Mouse (Mus musculus): Measurements from ENCODE around the gene Usp30.

Gene Usp30

GRCm38 (mm10) chr5:114047182-114047581 lies 18.1 kb upstream of the Usp30 start:
- POLR2A ChIA-PET = interaction anchor here in 2 of 4 experiments (0.6 to 2.0 kb wide), 20 partner anchors 15 to 543 kb away, joined by 3 to 11 read pairs (median 3); partner anchors contain the start of gene Alkbh2 (in 1 of the 2)
- CTCF ChIA-PET = interaction anchor here (0.6 to 6.8 kb wide), 90 partner anchors 10 to 812 kb away, joined by 3 to 67 read pairs (median 4); partner anchors contain the start of genes Alkbh2 (in 1 of the 4), Iscu (in 1 of the 4), Sart3 (in 1 of the 4) and Ung (in 1 of the 4)

GRCm38 (mm10) chr5:114048731-114049308 lies 16.4 kb upstream of the Usp30 start:
- CTCF ChIA-PET = interaction anchor here (0.6 to 6.8 kb wide), 8 partner anchors 17 to 260 kb away, joined by 3 to 67 read pairs (median 17); partner anchors contain the start of gene Ung (in 1 of the 4)
- POLR2A ChIA-PET = interaction anchor here in 2 of 4 experiments (0.6 to 0.9 kb wide), 2 partner anchors 82 to 104 kb away, joined by 3 read pairs; partner anchors contain the start of gene Ung (in 1 of the 2)

GRCm38 (mm10) chr5:114052246-114052761 lies 13.0 kb upstream of the Usp30 start:
- POLR2A ChIA-PET = interaction anchor here in 3 of 4 experiments (0.6 to 1.5 kb wide), 10 partner anchors 8 to 142 kb away, joined by 3 to 5 read pairs (median 3); no protein-coding TSS in a partner anchor
- CTCF ChIA-PET = interaction anchor here (0.5 to 3.0 kb wide), 52 partner anchors 8 to 1161 kb away, joined by 3 to 16 read pairs (median 4); no protein-coding TSS in a partner anchor

GRCm38 (mm10) chr5:114057129-114057731 lies 8.0 kb upstream of the Usp30 start:
- POLR2A ChIA-PET = interaction anchor here in 1 of 4 experiments (1.1 kb wide), 1 partner anchor 8 kb away, joined by 3 read pairs; the partner anchor contains the start of gene Usp30
- CTCF ChIA-PET = no interaction called here

- POLR2A ChIA-PET = interaction anchor here in 2 of 4 experiments (0.5 to 0.7 kb wide), 2 partner anchors 45 to 1021 kb away, joined by 3 to 4 read pairs; no protein-coding TSS in a partner anchor
- CTCF ChIA-PET = interaction anchor here (0.6 to 3.1 kb wide), 8 partner anchors 9 to 310 kb away, joined by 3 to 16 read pairs (median 4); no protein-coding TSS in a partner anchor
Measured at GRCm38 (mm10) chr5:114061675-114062074, 3.6 kb upstream of the Usp30 start.

GRCm38 (mm10) chr5:114063958-114064357 lies 1.3 kb upstream of the Usp30 start:
- ChIA-PET CTCF (interaction anchor here in 1 of 4 experiments (0.7 kb wide), 1 partner anchor 750 kb away, joined by 3 read pairs; no protein-coding TSS in a partner anchor), POLR2A (interaction anchor here in 2 of 4 experiments (0.6 to 1.5 kb wide), 3 partner anchors 17 to 67 kb away, joined by 3 to 5 read pairs (median 3); no protein-coding TSS in a partner anchor)

GRCm38 (mm10) chr5:114066601-114067000 lies 1.3 kb downstream of the Usp30 start:
- ChIA-PET POLR2A (interaction anchor here in 1 of 4 experiments (1.2 kb wide), 1 partner anchor 110 kb away, joined by 3 read pairs; no protein-coding TSS in a partner anchor), CTCF (interaction anchor here in 3 of 4 experiments (0.6 to 1.4 kb wide), 6 partner anchors 11 to 245 kb away, joined by 3 to 14 read pairs (median 6); no protein-coding TSS in a partner anchor)

GRCm38 (mm10) chr5:114067543-114067942 lies 2.3 kb downstream of the Usp30 start:
- CTCF ChIA-PET = interaction anchor here in 2 of 4 experiments (0.7 to 1.0 kb wide), 2 partner anchors 21 to 1638 kb away, joined by 3 read pairs; no protein-coding TSS in a partner anchor
- POLR2A ChIA-PET = interaction anchor here in 1 of 4 experiments (1.2 kb wide), 1 partner anchor 109 kb away, joined by 3 read pairs; no protein-coding TSS in a partner anchor

GRCm38 (mm10) chr5:114067982-114068381 lies 2.7 kb downstream of the Usp30 start:
- ChIA-PET CTCF (interaction anchor here in 1 of 4 experiments (0.5 to 1.0 kb wide), 2 partner anchors 21 to 1331 kb away, joined by 3 read pairs; no protein-coding TSS in a partner anchor), POLR2A (interaction anchor here in 1 of 4 experiments (0.6 to 1.6 kb wide), 2 partner anchors 20 to 36 kb away, joined by 3 read pairs; no protein-coding TSS in a partner anchor)

GRCm38 (mm10) chr5:114070858-114071257 lies 5.6 kb downstream of the Usp30 start:
- ChIA-PET CTCF (interaction anchor here (0.5 to 1.3 kb wide), 13 partner anchors 14 to 651 kb away, joined by 3 to 5 read pairs (median 3); no protein-coding TSS in a partner anchor), POLR2A (interaction anchor here in 2 of 4 experiments (0.6 to 1.2 kb wide), 4 partner anchors 18 to 118 kb away, joined by 3 to 4 read pairs (median 4); partner anchors contain the start of gene Svop (in 1 of the 2))

GRCm38 (mm10) chr5:114072262-114072661 lies 7.0 kb downstream of the Usp30 start:
- ChIA-PET CTCF (interaction anchor here in 1 of 4 experiments (1.1 kb wide), 2 partner anchors 20 kb away, joined by 3 to 5 read pairs; no protein-coding TSS in a partner anchor), POLR2A (interaction anchor here in 1 of 4 experiments (0.6 kb wide), 1 partner anchor 49 kb away, joined by 3 read pairs; no protein-coding TSS in a partner anchor)

GRCm38 (mm10) chr5:114077009-114077408 lies 11.7 kb downstream of the Usp30 start:
- POLR2A ChIA-PET = interaction anchor here in 3 of 4 experiments (0.6 to 1.1 kb wide), 3 partner anchors 12 to 423 kb away, joined by 3 read pairs; no protein-coding TSS in a partner anchor
- CTCF ChIA-PET = interaction anchor here in 2 of 4 experiments (0.5 to 0.6 kb wide), 2 partner anchors 11 to 75 kb away, joined by 3 to 26 read pairs; no protein-coding TSS in a partner anchor

- POLR2A ChIA-PET = interaction anchor here in 2 of 4 experiments (0.6 to 1.1 kb wide), 6 partner anchors 26 to 214 kb away, joined by 3 to 7 read pairs (median 3); partner anchors contain the start of gene Ung (in 1 of the 2)
- CTCF ChIA-PET = no interaction called here
Measured at GRCm38 (mm10) chr5:114085501-114085900, 20.2 kb downstream of the Usp30 start.

GRCm38 (mm10) chr5:114087875-114088480 lies 22.7 kb downstream of the Usp30 start:
- ChIA-PET CTCF (interaction anchor here in 3 of 4 experiments (0.6 to 0.7 kb wide), 4 partner anchors 11 to 251 kb away, joined by 3 to 26 read pairs (median 4); no protein-coding TSS in a partner anchor), POLR2A (interaction anchor here in 1 of 4 experiments (0.7 to 1.1 kb wide), 3 partner anchors 8 to 991 kb away, joined by 3 read pairs; no protein-coding TSS in a partner anchor)

GRCm38 (mm10) chr5:114090421-114091013 lies 25.3 kb downstream of the Usp30 start:
- ChIA-PET CTCF (interaction anchor here in 3 of 4 experiments (0.6 to 1.5 kb wide), 7 partner anchors 37 to 207 kb away, joined by 3 to 7 read pairs (median 3); partner anchors contain the start of genes Alkbh2 (in 1 of the 3) and Ung (in 1 of the 3)), POLR2A (interaction anchor here (0.6 to 2.3 kb wide), 21 partner anchors 8 to 328 kb away, joined by 3 to 8 read pairs (median 3); partner anchors contain the start of genes Foxn4 (in 1 of the 4), Kctd10 (in 1 of the 4), Ube3b (in 1 of the 4) and Ung (in 1 of the 4))

- POLR2A ChIA-PET = interaction anchor here (0.6 to 2.3 kb wide), 26 partner anchors 9 to 328 kb away, joined by 3 to 8 read pairs (median 3); partner anchors contain the start of genes Alkbh2 (in 1 of the 4), Foxn4 (in 1 of the 4), Kctd10 (in 1 of the 4) and Ube3b (in 1 of the 4)
- CTCF ChIA-PET = interaction anchor here (0.6 to 1.5 kb wide), 9 partner anchors 9 to 1895 kb away, joined by 3 to 24 read pairs (median 4); partner anchors contain the start of genes Alkbh2 (in 1 of the 4) and Ung (in 1 of the 4)
Measured at GRCm38 (mm10) chr5:114091057-114091807, 26.0 kb downstream of the Usp30 start, which contains the start of gene Svop. Svop (minus strand) TSS chr5:114091570.
